Mouse (Mus musculus) splenic B cell, adult 2 months (primary cell): Measurements from ENCODE around the gene Otx1.

ENCODE experiments used
- DNase-seq: peaks from one replicate; pipeline ENCODE4 v3.0.0-alpha.2; 2011; ENCODE audit warnings: low read depth, low spot score
- H3K27me3 ChIP-seq: 2 replicates; pipeline ENCODE4 v1.6.1; 2012; ENCODE audit warnings: mild to moderate bottlenecking, low read length, moderate library complexity, mixed read lengths; ENCODE audit not compliant: control insufficient read depth, poor library complexity, insufficient read depth, severe bottlenecking
- H3K36me3 ChIP-seq: 2 replicates; pipeline ENCODE4 v1.6.1; 2012; ENCODE audit warnings: mild to moderate bottlenecking, low read length, moderate library complexity, mixed read lengths; ENCODE audit not compliant: control insufficient read depth, poor library complexity, insufficient read depth, severe bottlenecking

The Otx1 gene

DNA sequence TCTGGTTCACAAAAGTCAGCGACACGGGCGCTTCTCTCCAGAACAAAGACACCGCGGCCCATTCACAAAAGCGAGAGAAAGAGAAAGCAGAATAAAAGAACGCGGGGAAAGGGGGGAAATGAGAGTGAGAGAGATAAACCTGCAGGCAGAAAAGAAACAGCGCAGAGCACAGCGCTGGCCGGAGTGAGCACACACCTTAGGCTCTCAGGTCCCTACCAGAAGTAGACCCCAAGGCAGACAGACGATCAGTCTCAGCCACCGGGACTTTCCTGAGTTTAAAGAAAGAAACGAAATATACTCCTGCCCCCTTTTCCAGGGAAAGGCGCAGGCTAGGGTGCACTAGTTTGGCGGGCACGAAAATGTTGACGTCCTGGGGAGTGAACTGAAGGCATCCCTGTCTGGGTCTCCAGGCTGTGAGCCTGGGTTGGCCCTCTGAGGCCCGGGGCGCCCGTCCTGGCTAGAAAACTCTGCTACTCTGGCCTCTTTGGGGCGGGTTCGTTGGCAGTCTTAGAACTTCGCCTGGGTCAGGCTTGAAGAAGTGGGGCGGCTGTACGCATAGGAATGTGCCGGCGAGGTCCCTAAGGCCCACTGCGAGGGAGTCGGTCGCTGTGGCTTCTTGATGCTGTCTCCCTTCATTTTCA lies 764 bp upstream of the Otx1 start:
- peaks cover 8% of the 10 kb centered on the region for H3K27me3 ChIP-seq
- DNase-seq = no peak

DNA sequence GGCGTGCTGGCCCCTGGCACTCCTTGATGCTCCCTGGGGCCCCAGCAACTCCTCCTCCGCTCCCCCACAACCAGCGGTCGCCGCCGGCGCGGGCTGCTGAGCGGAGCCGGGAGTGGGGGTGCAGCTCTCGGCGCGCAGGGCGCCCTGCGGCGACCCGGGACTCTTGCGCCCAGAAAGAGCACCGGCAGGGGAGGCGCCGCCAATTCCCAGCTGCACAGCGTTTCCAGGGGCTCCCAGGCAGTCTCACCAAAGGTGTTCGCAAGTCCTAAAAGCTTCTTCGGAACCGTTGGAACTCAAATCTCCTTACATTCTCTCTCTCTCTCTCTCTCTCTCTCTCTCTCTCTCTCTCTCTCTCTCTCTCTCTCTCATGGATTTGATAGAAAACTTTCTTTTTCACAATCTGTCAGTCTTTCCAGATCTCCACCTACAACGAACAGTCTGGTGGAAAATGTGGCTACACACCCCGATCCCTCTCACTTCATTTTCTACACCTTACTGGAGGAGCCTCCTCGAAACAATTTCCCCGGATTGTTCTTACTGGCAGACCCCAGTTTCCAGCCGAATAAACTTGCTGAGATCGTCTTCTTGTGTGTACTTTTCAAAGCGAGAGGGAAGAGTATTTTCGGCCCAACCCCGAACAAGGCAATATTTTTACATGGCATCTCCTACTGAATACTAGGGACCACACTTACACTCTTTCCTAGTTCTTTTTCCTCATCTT lies 475 bp downstream of the Otx1 start:
- DNase-seq = peak; percentile 32
- peaks cover 5% of the 10 kb centered on the region; the same call in 1 of the 2 replicates for H3K27me3 ChIP-seq
- no peaks in the 10 kb centered on the region for H3K36me3 ChIP-seq

More for the DNA sequence above, 764 bp upstream of the Otx1 start:
- no peaks in the 10 kb centered on the region for H3K36me3 ChIP-seq

DNA sequence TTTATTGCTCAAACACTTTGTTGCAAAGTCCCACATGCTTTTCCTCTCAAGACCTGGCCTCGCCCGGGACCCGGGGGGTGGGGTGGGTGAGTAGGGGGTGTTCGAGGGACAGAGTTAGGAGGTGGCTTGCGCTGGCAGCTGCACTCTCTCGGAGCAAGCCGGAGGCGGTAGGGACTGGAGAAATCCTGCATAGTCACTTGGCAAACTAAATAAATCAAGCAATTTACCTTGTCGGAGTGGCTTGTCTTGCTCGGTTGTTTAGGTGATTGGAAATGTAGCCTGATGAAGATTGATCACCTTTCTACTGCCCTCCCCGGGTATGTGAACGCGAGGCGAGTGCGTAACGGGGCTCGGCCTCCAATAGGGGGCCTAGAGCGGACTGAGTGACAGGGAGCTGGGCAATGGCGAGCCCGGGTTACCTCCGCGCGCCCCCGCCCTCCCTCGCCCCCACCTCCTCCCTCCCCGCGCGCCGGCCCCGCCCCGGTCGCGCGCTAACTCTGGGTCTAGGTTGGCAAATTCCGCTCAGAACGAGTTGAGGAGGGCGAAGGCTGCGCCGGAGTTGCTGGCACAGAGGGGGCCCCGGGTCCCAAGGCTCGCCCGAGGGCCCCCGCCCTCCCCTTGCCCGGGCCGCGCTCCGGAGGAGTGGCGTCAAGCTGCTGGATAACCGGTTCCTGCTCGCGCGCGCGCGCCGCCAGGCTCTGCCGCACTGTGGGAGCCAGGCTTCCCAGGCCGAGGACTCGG lies 1.2 kb downstream of the Otx1 start:
- peak; percentile 42 for DNase-seq
- Histone ChIP-seq H3K27me3 (peaks cover 5% of the 10 kb centered on the region; the same call in 1 of the 2 replicates), H3K36me3 (no peaks in the 10 kb centered on the region)

DNA sequence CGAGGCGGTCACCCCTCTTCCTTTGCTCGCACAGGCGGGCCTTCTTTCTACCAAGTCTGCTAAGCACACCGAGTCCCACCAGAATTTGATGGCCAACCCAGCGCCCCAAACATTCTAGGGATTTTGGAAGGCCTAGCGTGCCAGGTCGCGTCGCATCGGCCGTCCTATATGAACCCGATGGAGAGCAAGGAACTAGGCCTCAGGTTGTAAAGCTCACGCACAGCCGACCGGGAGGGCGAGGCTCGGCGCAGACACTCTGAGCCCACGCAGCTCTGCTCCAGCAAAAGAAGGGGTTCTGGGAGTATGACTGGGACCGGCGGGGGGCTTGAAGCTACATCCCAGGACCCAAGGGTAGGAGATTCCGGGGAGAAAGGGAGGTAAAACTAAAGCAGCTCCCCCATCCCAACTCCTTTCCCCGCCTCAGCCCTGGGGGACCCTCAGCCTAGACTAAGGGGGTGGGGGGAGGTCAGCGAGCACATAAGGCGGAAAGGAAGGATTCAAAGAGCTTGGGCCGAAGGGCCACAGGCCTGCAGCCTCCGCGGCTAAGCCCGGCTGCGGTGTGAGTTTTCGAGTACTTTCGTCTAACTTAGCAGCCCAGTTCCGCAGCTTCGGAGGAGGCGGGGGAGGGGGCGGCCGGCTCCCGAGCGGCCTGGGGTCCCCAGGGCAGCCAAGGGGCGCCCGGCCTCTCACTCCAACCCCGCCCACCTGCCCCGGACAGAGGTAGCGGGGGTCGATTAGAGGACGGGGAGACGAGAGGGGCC lies 2.2 kb downstream of the Otx1 start:
- H3K27me3 ChIP-seq = peaks cover 5% of the 10 kb centered on the region; the same call in 1 of the 2 replicates
- no peaks in the 10 kb centered on the region for H3K36me3 ChIP-seq
- DNase-seq = peak; percentile 33

DNA sequence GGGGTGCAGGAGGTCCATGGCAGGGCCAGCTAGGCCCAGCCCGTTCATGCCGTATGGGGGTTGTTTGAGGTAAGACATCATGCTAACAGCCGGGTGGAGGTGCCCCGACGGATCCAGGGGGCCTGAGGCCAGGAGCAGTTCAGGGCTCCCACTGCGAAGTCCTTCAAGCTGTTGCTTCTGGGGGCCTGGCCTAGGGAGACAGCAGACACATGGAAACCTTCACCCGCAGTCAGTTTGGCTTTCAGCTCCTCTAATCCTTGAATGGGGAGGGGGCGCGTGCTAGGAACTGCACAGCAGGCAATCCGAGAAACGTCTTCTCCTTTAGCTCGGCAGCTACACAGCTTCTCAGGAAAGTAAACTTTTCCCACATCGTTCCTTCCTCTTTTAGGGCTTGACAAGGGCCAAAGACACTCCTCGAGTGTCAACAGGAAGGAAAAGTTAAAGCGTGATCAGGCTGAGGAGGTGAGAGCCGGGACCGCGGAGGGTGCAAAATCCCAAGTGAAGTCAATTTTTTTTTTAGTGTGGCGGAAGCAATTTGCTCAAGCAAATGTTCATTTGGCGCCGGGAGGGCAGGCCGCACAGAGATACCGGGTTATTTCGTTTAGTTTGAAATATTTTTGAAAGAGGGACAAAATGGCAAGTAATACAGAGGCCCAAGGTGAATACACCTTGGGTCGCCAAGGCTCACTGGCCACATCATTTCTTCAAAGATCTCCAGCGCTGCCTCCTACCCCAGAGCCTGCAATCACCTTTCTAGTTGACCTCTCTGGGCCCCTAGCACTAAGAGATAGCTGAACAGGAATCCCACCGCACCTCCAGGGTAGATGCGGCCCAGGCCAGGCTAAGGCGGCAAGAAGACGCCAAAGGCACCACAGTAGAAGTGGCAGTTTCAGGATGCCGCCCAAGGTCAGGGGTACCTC lies 3.0 kb downstream of the Otx1 start:
- peak; percentile 22 for DNase-seq
- peaks cover 5% of the 10 kb centered on the region; the same call in 1 of the 2 replicates for H3K27me3 ChIP-seq
- no peaks in the 10 kb centered on the region for H3K36me3 ChIP-seq

DNA sequence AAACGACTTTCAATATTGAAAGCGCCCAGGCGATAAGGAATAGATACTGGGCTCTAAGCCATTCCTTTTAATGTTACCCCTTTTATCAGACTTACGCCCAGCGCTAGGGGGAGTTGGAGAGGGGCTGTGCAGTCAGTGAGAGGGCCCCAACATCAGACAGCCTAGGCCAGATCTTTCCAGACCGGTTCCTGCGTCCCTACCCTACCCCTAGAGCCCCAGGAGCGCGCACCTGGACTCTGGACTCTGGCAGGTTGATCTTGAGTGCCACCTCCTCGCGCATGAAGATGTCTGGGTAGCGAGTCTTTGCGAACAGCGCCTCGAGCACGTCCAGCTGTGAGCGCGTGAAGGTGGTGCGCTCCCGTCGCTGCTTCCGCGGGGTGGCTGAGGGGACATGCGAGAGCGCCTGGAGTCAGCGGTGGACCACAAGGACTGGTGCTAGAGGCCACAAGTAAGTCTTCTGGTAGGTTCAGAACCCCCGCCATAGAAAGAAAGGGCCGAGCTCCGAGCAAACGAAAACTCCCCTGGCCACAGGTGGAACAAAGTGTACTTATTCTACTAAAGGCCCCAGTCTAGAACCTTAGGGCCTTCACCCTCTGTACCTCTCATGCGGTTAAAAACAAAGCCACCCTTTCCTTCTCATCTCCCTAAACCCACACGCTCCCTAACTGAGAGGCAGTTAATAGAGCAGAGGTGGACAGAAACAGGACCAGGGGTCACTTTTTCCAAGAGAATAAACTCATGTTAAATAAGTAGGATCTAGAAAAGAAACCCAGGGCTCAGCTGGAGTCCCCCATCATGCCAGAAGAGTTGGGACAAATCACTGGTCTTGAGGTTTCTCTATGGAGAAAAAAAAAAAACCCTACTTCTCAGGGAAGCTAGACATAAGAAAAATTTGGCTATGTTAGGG lies 4.3 kb downstream of the Otx1 start:
- Histone ChIP-seq H3K27me3 (peaks cover 4% of the 10 kb centered on the region; the same call in 1 of the 2 replicates), H3K36me3 (no peaks in the 10 kb centered on the region)
- peak; percentile 35 for DNase-seq

DNA sequence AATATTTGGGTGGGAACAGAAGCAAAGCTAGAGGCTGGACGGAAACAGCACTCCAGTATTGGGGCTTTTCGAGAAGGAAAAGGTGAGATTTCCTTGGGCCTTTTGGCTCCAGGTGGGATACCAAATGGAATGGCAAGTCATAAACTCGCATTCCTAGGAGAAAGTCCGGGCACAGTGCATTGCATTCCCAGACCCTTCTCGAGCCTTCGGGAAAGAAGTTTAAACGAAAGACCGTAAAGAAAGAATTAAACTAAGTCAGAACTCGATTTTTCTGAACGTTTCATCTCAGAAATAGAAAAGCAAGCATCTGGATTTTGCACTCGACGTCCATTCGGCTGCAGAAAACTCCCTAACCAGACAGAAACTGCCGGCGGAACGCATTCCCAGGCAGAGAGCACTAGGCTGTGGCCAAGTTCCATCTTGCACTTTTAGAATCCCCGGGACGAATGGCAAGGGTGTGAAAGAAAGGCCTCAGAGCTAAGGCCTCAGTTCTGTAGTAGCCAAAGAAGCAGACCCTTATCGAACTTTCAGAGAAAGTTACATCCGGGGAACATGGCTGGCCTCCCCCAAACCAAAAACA lies 5.0 kb downstream of the Otx1 start:
- no peaks in the 10 kb centered on the region for H3K36me3 ChIP-seq
- DNase-seq = no peak
- peaks cover 4% of the 10 kb centered on the region; the same call in 1 of the 2 replicates for H3K27me3 ChIP-seq

DNA sequence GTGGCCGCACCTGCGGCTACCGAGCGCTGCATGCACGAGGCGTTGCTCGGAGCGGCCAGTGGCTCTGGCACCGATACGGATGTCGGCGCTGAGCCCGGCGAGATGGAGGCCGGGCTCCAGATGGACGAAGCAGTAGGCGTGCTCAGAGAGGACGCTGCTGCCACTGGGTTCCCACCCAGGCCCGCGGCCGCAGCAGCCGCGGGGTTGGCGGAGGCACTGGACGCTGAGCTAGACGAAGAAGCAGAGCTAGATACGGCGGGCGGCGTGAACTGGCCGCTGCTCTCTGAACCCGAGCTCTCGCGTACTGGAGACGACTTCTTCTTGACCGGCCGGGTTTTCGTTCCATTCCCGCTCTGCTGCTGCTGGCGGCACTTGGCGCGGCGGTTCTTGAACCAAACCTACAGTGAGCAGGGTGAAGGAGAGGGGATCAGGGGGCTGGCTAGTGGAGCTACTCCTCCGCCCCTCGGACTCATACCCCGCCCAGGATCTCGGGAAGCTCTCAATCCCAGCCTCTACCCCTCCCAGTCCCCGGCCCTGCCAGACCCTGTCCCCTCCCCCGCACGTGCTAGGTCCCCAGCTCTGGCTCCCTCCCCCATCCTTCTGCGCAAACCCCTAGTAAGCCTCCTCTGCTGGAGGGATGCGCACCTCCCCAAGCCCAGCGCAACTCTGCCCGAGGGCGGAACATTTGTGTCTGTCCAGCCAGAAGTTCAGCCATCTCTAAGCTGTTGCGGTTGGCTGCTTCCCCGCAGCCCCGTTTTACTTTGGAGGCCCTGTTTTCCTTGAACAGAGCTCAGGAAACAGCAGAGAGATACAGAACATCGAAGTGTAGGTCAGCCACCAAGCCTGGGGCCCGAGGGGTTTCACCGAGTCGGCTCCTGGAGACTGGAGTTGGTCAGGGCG lies 5.8 kb downstream of the Otx1 start:
- peaks cover 4% of the 10 kb centered on the region; the same call in 1 of the 2 replicates for H3K27me3 ChIP-seq
- peak; percentile 18 for DNase-seq
- no peaks in the 10 kb centered on the region for H3K36me3 ChIP-seq

DNA sequence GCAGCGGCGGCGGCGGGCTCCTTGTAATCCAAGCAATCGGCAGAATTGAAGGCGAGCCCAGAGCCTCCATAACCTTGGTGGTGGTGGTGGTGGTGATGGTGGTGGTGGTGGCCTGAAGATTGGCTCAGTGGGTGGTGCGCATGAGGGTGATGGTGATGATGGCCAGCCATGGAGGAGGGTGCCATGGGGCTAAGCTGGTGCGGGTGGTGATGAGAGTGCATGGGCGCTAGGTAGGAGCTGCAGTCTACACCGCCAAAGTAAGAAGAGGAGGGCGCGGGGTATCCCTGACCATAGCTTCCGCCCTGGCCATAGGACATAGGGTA lies 6.4 kb downstream of the Otx1 start:
- Histone ChIP-seq H3K27me3 (peaks cover 3% of the 10 kb centered on the region; the same call in 1 of the 2 replicates), H3K36me3 (no peaks in the 10 kb centered on the region)
- no peak for DNase-seq

DNA sequence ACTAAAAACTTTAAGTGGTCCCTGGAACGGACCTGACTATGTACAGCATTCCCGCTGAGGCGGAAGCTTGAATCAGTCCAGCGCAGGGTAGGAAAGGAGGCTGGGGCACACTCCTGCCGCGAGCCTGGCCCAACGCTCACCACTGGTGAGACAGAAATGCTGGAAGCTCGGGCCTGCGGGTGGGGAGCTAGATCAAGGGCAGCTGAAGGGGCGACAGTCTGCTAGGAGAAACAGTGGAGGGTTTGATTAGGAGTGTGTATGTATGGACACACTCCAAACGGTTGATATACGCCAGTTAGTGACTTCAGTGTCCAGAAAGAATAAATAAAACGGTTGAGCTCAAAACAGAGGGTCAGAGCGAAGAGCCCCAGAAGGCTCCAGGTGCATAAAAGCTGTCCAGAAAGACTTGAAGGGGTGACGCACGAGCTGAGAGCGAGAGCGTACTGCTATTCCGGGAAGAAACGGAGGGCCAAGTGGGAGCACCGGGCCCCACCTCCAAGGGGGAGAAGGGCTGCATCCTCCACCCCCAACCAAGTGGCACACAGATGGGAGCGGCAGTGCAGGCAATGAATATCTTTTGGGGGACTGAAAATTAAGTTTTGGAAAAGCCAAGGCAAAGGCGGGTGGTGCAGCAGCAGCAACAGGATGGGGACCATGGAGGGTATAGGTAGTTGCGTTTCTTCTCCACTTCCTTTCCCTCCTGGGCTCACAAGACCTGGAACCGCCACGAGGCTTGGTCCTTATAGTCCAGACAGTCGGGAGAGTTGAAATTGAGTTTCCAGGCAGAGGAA lies 7.0 kb downstream of the Otx1 start:
- peak; percentile 6 for DNase-seq
- Histone ChIP-seq H3K27me3 (peaks cover 3% of the 10 kb centered on the region), H3K36me3 (no peaks in the 10 kb centered on the region)
